Mouse (Mus musculus) heart, adult 10 weeks (tissue): ENCODE data around the gene Vmn1r213. TPM values are rescaled to one million over a fixed set of nuclear protein-coding genes. Genes with fewer than 3 reads are reported as not detected.

Experiments
- polyA plus RNA-seq: library from polyadenylated mRNA; stranded (reverse); fragments of 350-450 nt; fragmentation: Illumina TruSeq; extraction: RNeasy Lipid Tissue Mini Kit (QIAGEN cat#74804); gene quantifications from one replicate; pipeline ENCODE4 v1.2.3, GENCODE M21; 2014; ENCODE audit warnings: low read depth, low replicate concordance

Vmn1r213 gene
- polyA plus RNA-seq, result not detected

DNA sequence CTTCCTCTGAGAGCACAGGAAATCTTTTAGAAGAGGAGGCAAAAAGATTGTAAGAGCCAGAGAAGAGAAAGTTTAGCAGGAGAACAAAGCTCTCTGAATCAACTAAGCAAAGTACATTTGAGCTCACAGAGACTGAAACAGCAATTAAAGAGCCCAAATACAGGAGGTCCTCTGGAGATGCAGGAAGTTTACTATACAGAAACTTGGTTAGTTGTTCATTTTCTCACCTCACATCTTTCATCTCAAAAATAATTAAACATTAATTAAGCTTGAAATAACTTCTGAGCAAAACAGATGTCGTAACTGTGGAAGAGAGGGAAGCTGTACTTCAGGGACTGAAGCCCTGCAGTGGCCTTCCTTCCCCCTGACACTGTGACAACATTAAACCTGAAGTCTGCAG, at the start of gene Vmn1r213:
Gene Vmn1r213 (plus strand): TSS at position 301 of the 400 bp plus-strand sequence.

DNA sequence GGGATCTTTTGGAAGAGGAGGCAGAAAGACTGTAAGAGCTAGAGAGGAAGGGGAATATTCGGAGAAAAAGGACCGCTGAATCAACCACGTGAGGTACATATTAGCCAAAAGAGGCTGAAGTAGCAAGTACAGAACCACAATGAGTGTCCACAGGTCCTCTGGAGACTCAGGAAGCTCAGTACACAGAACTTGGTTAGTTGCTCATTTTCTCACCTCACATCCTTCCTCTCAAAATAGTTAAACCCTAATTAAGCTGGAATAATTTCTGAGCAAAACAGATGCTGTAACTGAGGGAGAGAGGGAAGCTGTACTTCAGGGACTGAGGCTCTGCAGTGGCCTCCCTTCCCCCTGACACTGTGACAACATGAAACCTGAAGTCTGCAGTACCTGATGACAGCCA, 22.7 kb downstream of the Vmn1r213 start, which contains the start of gene Vmn1r214:
Gene Vmn1r214 (plus strand): TSS at position 301 of the 400 bp plus-strand sequence.

Other genes starting within 250 kb of the Vmn1r213 start
- not detected for gene Vmn1r208, start 230.3 kb upstream of the Vmn1r213 start, polyA plus RNA-seq
- gene Vmn1r209, start 198.0 kb upstream of the Vmn1r213 start, polyA plus RNA-seq, result not detected
- not detected for gene Vmn1r210, start 176.3 kb upstream of the Vmn1r213 start, polyA plus RNA-seq
- not detected for gene Vmn1r211, start 150.1 kb upstream of the Vmn1r213 start, polyA plus RNA-seq
- not detected for gene Vmn1r212, start 123.5 kb upstream of the Vmn1r213 start, polyA plus RNA-seq
- gene Vmn1r214, start 22.8 kb downstream of the Vmn1r213 start, polyA plus RNA-seq, result not detected
- not detected for gene Vmn1r215, start 60.4 kb downstream of the Vmn1r213 start, polyA plus RNA-seq
- not detected for gene Vmn1r217, start 110.6 kb downstream of the Vmn1r213 start, polyA plus RNA-seq
- not detected for gene Vmn1r218, start 125.5 kb downstream of the Vmn1r213 start, polyA plus RNA-seq
- gene Vmn1r219, start 151.7 kb downstream of the Vmn1r213 start, polyA plus RNA-seq, result not detected
- gene Vmn1r220, start 180.3 kb downstream of the Vmn1r213 start, polyA plus RNA-seq, result not detected
- gene Vmn1r221, start 206.5 kb downstream of the Vmn1r213 start, polyA plus RNA-seq, result not detected
- gene Vmn1r222, start 228.3 kb downstream of the Vmn1r213 start, polyA plus RNA-seq, result not detected
- gene Vmn1r223, start 239.5 kb downstream of the Vmn1r213 start, polyA plus RNA-seq, result not detected